Mouse (Mus musculus) megakaryocyte progenitor cell, adult 5-6 weeks (primary cell): ENCODE results near the gene Kctd5. TPM values are rescaled to one million over a fixed set of nuclear protein-coding genes. Genes with fewer than 3 reads are reported as not detected.
"Not testable (repeated sequence)": the region's sequence is repeated elsewhere in the genome, so short reads cannot be mapped to it uniquely, and the experiment has no call there.

Experiments
- ATAC-seq: replicated peaks from 2 replicates; pipeline ENCODE4 v1.8.0; 2016; ENCODE audit warnings: mild to moderate bottlenecking, moderate TSS enrichment, inconsistent platforms; ENCODE audit not compliant: poor library complexity
- total RNA-seq, 2 experiments: library from RNA; stranded (forward) in 1 of 2; stranded (reverse) in 1 of 2; fragments of 157-497, 149-512 nt in 1 of 2; fragments of 200-1000 nt in 1 of 2; gene quantifications; 2 replicates each; pipeline versions ENCODE4 v1.2.3 to v1.2.4; 2015 to 2017

Gene Kctd5
- 15.5 and 17.1 TPM in 2 replicates for total RNA-seq (2015)
- 19.5 and 21.0 TPM in 2 replicates for total RNA-seq (2017)

- peak; percentile 99 for ATAC-seq
Measured at GRCm38 (mm10) chr17:24072919-24073696, at the start of gene Kctd5. Gene Kctd5, minus strand, starts transcription at chr17:24073485.

- no peak for ATAC-seq
Measured at GRCm38 (mm10) chr17:24119446-24119845, 46.2 kb upstream of the Kctd5 start.

GRCm38 (mm10) chr17:24113031-24113430 is 39.7 kb upstream of the Kctd5 start:
- no peak for ATAC-seq

- no peak for ATAC-seq
Measured at GRCm38 (mm10) chr17:24111256-24111655, 38.0 kb upstream of the Kctd5 start.

- no peak for ATAC-seq
Measured at GRCm38 (mm10) chr17:24108896-24109295, 35.6 kb upstream of the Kctd5 start.

GRCm38 (mm10) chr17:24105111-24105510 is 31.8 kb upstream of the Kctd5 start:
- no peak for ATAC-seq

GRCm38 (mm10) chr17:24098354-24098753 is 25.1 kb upstream of the Kctd5 start:
- no peak for ATAC-seq

- ATAC-seq: no peak
Measured at GRCm38 (mm10) chr17:24090575-24090974, 17.3 kb upstream of the Kctd5 start.

- not testable (repeated sequence) for ATAC-seq
Measured at GRCm38 (mm10) chr17:24086399-24086798, 13.1 kb upstream of the Kctd5 start.

GRCm38 (mm10) chr17:24084593-24084992 is 11.3 kb upstream of the Kctd5 start:
- ATAC-seq: no peak

- no peak for ATAC-seq
Measured at GRCm38 (mm10) chr17:24077101-24077500, 3.8 kb upstream of the Kctd5 start.

GRCm38 (mm10) chr17:24069531-24069930 is 3.8 kb downstream of the Kctd5 start:
- no peak for ATAC-seq

- ATAC-seq: no peak
Measured at GRCm38 (mm10) chr17:24068271-24068670, 5.0 kb downstream of the Kctd5 start.

GRCm38 (mm10) chr17:24062459-24063155 is 10.7 kb downstream of the Kctd5 start:
- no peak for ATAC-seq

- ATAC-seq: no peak
Measured at GRCm38 (mm10) chr17:24057730-24058245, 15.5 kb downstream of the Kctd5 start.

GRCm38 (mm10) chr17:24056636-24057625 is 16.4 kb downstream of the Kctd5 start:
- ATAC-seq: no peak

GRCm38 (mm10) chr17:24049008-24049407 is 24.3 kb downstream of the Kctd5 start:
- no peak for ATAC-seq

- no peak for ATAC-seq
Measured at GRCm38 (mm10) chr17:24048053-24048452, 25.2 kb downstream of the Kctd5 start.

- peak; percentile 84 for ATAC-seq
Measured at GRCm38 (mm10) chr17:24046026-24046425, 27.3 kb downstream of the Kctd5 start.

- no peak for ATAC-seq
Measured at GRCm38 (mm10) chr17:24045608-24046007, 27.7 kb downstream of the Kctd5 start.

- ATAC-seq: no peak
Measured at GRCm38 (mm10) chr17:24044482-24044881, 28.8 kb downstream of the Kctd5 start.
